Mouse (Mus musculus): ENCODE measurements around the gene Copb2. TPM values are rescaled to one million over a fixed set of nuclear protein-coding genes. Genes with fewer than 3 reads are reported as not detected.

Copb2 gene
- total RNA-seq, 2 experiments from 2014 or later: 80.7 to 90.5 TPM

DNA sequence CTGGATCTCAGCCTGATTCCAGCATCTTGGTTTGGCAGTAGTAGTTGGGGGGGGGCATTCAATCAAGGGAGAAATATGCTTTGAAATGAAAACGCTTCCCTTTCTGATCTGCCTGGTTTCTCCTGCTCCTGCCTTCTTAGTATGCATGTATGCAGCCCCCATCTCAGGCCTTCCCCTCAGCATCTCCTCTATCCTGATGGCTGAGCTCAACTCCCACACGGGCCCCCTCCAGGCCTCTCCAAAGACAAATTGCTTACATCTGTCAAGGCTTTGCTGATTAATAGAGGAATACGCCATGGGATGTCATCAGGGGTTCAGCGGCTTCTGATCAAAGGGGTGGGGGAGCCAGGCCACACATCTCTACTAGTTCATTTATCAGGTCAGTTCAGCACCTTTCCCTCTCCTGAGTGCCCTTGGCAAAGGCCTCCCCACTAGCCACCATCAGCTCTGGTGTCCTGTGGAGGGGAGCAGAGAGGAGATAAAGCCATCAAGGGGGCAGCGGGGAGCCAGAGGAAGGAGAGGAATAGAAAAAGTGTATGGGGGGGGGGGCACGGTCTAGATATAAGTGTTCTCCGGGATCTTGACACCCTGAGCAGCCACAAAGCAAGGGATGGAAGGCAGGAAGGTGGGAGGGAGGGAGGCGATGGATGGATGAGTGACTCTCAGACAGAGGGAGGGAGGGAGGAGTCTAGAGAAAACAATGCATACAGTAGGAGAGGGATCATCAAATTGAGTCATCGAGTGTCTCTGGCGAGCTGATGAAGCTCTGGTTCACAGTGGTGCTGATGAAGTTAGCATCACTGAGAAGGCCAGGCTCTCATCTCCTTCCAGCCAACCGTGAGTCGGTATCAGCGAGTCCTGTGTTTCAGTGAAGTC, 70.0 kb downstream of the Copb2 start:
- intact Hi-C loops (cut with DNase I): no loop called here
- no peak for DNase-seq (ENCODE audit: low spot score in 2 of 2)

Other genes with a start within 250 kb of the Copb2 start
- 1 to 10 TPM; 5.4 to 5.7 TPM for gene Rbp1, start 140.8 kb upstream of the Copb2 start, total RNA-seq (2021)
- not detected for gene Rbp2, start 77.6 kb upstream of the Copb2 start, total RNA-seq (2021)
- gene Mrps22, start 37.9 kb downstream of the Copb2 start, total RNA-seq (2021): 10 to 100 TPM; 26.7 to 28.7 TPM